In the genomic region with DNA sequence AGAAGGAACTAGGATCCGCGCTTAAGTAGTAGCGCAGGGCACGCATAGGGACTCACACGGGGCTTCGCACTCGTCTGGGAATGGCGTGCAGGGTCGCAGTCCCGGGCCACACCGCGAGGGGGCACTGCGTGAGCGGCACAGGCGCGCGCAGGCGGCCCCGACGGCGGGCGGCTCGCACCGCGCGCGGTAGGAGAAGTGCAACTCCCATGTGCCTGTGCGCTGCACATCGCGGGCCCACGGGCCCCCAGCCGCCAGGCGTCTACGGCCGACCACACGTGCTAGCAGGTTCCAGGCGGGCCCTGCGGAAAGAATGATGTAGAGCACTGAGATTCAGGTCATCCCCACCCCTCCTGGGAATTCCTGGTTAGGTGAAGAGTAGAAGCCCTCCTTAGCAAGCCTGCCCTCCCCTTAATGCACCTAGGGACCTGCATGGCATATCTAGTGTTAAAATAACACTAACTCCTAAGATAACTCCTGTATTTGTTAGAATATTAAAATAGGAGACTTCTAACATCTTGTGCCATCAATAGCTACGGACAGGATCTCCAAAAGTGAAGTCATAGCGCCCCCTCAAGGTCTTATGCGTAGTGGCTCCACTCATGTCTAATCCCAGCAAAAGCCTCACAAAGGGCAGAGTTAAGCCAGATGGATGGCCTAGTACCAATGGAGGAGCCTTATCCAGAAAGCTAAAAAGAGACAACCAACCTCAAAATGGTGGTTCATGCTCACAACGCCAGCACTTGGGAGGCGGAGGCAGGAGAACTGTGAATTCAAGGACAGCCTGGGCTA, we compare ENCODE assay signal across 8 mouse cellular contexts. TPM values are rescaled to one million over a fixed set of nuclear protein-coding genes. Genes with fewer than 3 reads are reported as not detected.
DNase-seq lines count a peak whose midpoint lies in the region; ATAC-seq lines count a peak whose summit lies in the region.

No protein-coding gene starts in this region.

- H3K4me1 ChIP-seq in heart, embryonic 15.5 days (replicated peaks): peaks cover 20% of the 10 kb centered on the region

- peak; percentile 65 for DNase-seq in 3T3-L1 (ENCODE audit: low read depth, low spot score)
- DNase-seq in B cell, adult 2 months: peak; percentile 44 to 51
- DNase-seq in cerebellum, postnatal 14 days: peak; percentile 72 to 80
- peak; percentile 65 to 70 for DNase-seq in kidney, postnatal 36 days
- DNase-seq in lung, postnatal 25 days (ENCODE audit: low spot score): peak; percentile 39
- DNase-seq in splenic B cell, adult 2 months (ENCODE audit: low read depth, low spot score): peak; percentile 61
- DNase-seq in frontal cortex, postnatal 25 days (ENCODE audit: low spot score in 2 of 2): no peak

- 34% methylated on average over 43 of the region's 43 CpGs for WGBS in heart, embryonic 15.5 days

- peaks cover 92% of the 10 kb centered on the region for H3K27me3 ChIP-seq in heart, embryonic 15.5 days
- peaks cover 2% of the 10 kb centered on the region; the same call in 1 of the 2 replicates for H3K27me3 ChIP-seq in splenic B cell, adult 2 months (ENCODE audit: control insufficient read depth, insufficient read depth, low read length, poor library complexity, severe bottlenecking)

- no peak overlapping the region for H3K27ac ChIP-seq in heart, embryonic 15.5 days

- H3K9ac ChIP-seq in heart, embryonic 15.5 days: no peak overlapping the region

- 0 out of 2 replicates have a peak overlapping the region, but pooled peaks have one; percentile 14 for H3K4me3 ChIP-seq in heart, embryonic 15.5 days

- peak overlapping the region; percentile 19; the same call in 1 of the 2 replicates for H3K4me2 ChIP-seq in heart, embryonic 15.5 days

- H3K9me3 ChIP-seq in heart, embryonic 15.5 days (replicated peaks): no peaks in the 10 kb centered on the region

- no peaks in the 10 kb centered on the region for H3K36me3 ChIP-seq in heart, embryonic 15.5 days
- no peaks in the 10 kb centered on the region for H3K36me3 ChIP-seq in splenic B cell, adult 2 months (ENCODE audit: control insufficient read depth, insufficient read depth, low read length, poor library complexity, severe bottlenecking)

- no peak for ATAC-seq in heart, embryonic 15.5 days (replicated peaks; ENCODE audit: insufficient number of reproducible peaks, insufficient read depth, low FRiP score, low read depth)

RNA-seq across cellular contexts. Expression of gene Dll3, which starts 3.0 kb away (rescaled TPM):
- polyA plus RNA-seq in heart, embryonic 15.5 days (2015; fragmentation: Nextera tagmentation; extraction: Ambion mirVana): 0.16 and 0.34 TPM in 2 replicates

RNA-seq across cellular contexts. Expression of gene Selenov, which starts 8.0 kb away (rescaled TPM):
- not detected in 2 replicates for polyA plus RNA-seq in heart, embryonic 15.5 days (2015; fragmentation: Nextera tagmentation; extraction: Ambion mirVana)

RNA-seq across cellular contexts. Expression of gene Timm50, which starts 12.8 kb away (rescaled TPM):
- 101 and 117 TPM in 2 replicates for polyA plus RNA-seq in heart, embryonic 15.5 days (2015; fragmentation: Nextera tagmentation; extraction: Ambion mirVana)

RNA-seq across cellular contexts. Expression of gene Eid2b, which starts 21.5 kb away (rescaled TPM):
- 8.2 and 8.5 TPM in 2 replicates for polyA plus RNA-seq in heart, embryonic 15.5 days (2015; fragmentation: Nextera tagmentation; extraction: Ambion mirVana)

RNA-seq across cellular contexts. Expression of gene Eid2, which starts 31.4 kb away (rescaled TPM):
- polyA plus RNA-seq in heart, embryonic 15.5 days (2015; fragmentation: Nextera tagmentation; extraction: Ambion mirVana): 5.2 and 5.9 TPM in 2 replicates

Comparison
In these comparisons a context has a peak if more than half of its experiments do, and no peak if none do; other contexts are left out.
1. DNase-seq: peak in 3T3-L1 (single experiment), B cell, adult 2 months (2 of 2), cerebellum, postnatal 14 days (2 of 2), kidney, postnatal 36 days (2 of 2), lung, postnatal 25 days (single experiment) and splenic B cell, adult 2 months (single experiment); none in frontal cortex, postnatal 25 days (0 of 2).